Mouse (Mus musculus) hindbrain, postnatal 0 days (tissue): ENCODE measurements around the gene Polr2j. TPM values are rescaled to one million over a fixed set of nuclear protein-coding genes. Genes with fewer than 3 reads are reported as not detected.
A peak's percentile ranks its signal among the peaks of the same experiment; 100 is the strongest.
"Not testable (repeated sequence)": the region's sequence is repeated elsewhere in the genome, so short reads cannot be mapped to it uniquely, and the experiment has no call there.

Source experiments
- ATAC-seq: fragments of 200-750 bp; cut with Nextera tagmentation; 2 replicates; pipeline ENCODE4 v1.8.0; 2017; ENCODE audit warnings: mild to moderate bottlenecking, moderate TSS enrichment, moderate library complexity
- DNase-seq: peaks from one replicate; pipeline ENCODE4 v3.0.0-alpha.2; 2015; ENCODE audit warnings: low spot score
- H3K27ac ChIP-seq: fragments of 300-500 bp; sonication (generic); 2 replicates; pipeline ENCODE4 v1.5.1; 2014; ENCODE audit warnings: mild to moderate bottlenecking
- H3K27me3 ChIP-seq: fragments of 300-500 bp; sonication (generic); 2 replicates; pipeline ENCODE4 v1.6.1; 2014; ENCODE audit warnings: low read length, mixed read lengths; ENCODE audit not compliant: insufficient read depth
- H3K36me3 ChIP-seq: fragments of 300-500 bp; sonication (generic); 2 replicates; pipeline ENCODE4 v1.6.1; 2014; ENCODE audit warnings: low read length, mixed read lengths; ENCODE audit not compliant: insufficient read depth
- H3K4me1 ChIP-seq: fragments of 300-500 bp; sonication (generic); 2 replicates; pipeline ENCODE4 v1.6.1; 2014; ENCODE audit warnings: antibody characterized with exemption, low read length, mixed read lengths; ENCODE audit not compliant: insufficient read depth
- H3K4me2 ChIP-seq: fragments of 300-500 bp; sonication (generic); 2 replicates; pipeline ENCODE4 v1.6.1; 2014; ENCODE audit warnings: low read depth, mild to moderate bottlenecking, low read length, moderate library complexity, mixed read lengths
- H3K4me3 ChIP-seq: fragments of 300-500 bp; sonication (generic); 2 replicates; pipeline ENCODE4 v1.5.1; 2014; ENCODE audit warnings: low read length
- H3K9ac ChIP-seq: fragments of 300-500 bp; sonication (generic); replicated peaks from 2 replicates; pipeline ENCODE4 v1.6.1; 2014; ENCODE audit warnings: mild to moderate bottlenecking, low read length, moderate library complexity, mixed read lengths
- H3K9me3 ChIP-seq: fragments of 300-500 bp; sonication (generic); 2 replicates; pipeline ENCODE4 v1.6.1; 2016; ENCODE audit warnings: low read length, mixed read lengths
- CTCF ChIP-seq: IDR thresholded peaks from 2 replicates; pipeline ENCODE4 v1.5.1; 2016; ENCODE audit warnings: antibody characterized with exemption, control low read depth, low read depth
- WGBS: fragments of 180-500 bp; shearing (Covaris S2); extraction: QIAGEN DNeasy Blood & Tissue Kit; methylation state at CpG from one replicate; pipeline ENCODE4 v1.1.7; 2014; 5-methylcytosine and 5-hydroxymethylcytosine counted together
- polyA plus RNA-seq: library from polyadenylated mRNA; unstranded; fragments of >200 nt; fragmentation: Nextera tagmentation; extraction: Ambion mirVana; gene quantifications from 2 replicates; pipeline ENCODE4 v1.2.1, GENCODE M21; 2015
- total RNA-seq: library from RNA; depleted of rRNA; stranded (reverse); fragments of >200 nt; gene quantifications from 2 replicates; pipeline ENCODE4 v1.2.3, GENCODE M21; 2014

The Polr2j gene
- total and polyA plus RNA-seq, 2 experiments from 2014 or later, result 159 to 245 TPM

GRCm38 (mm10) chr5:136143161-136143755 is 26.8 kb downstream of the Polr2j start:
- H3K9me3 ChIP-seq, result no peaks in the 10 kb centered on the region
- no peak overlapping the region for H3K4me2 ChIP-seq
- no peak for ATAC-seq
- 86% methylated on average over 6 of the region's 6 CpGs for WGBS
- no peak for DNase-seq
- no peaks in the 10 kb centered on the region for H3K27me3 ChIP-seq
- peaks cover 12% of the 10 kb centered on the region for H3K36me3 ChIP-seq
- no peak overlapping the region for H3K27ac ChIP-seq
- H3K4me3 ChIP-seq, result no peak overlapping the region
- no peaks in the 10 kb centered on the region for H3K4me1 ChIP-seq
- TF ChIP-seq CTCF, result peak; percentile 27; the same call in 1 of the 2 replicates
- H3K9ac ChIP-seq, result no peak overlapping the region

DNA sequence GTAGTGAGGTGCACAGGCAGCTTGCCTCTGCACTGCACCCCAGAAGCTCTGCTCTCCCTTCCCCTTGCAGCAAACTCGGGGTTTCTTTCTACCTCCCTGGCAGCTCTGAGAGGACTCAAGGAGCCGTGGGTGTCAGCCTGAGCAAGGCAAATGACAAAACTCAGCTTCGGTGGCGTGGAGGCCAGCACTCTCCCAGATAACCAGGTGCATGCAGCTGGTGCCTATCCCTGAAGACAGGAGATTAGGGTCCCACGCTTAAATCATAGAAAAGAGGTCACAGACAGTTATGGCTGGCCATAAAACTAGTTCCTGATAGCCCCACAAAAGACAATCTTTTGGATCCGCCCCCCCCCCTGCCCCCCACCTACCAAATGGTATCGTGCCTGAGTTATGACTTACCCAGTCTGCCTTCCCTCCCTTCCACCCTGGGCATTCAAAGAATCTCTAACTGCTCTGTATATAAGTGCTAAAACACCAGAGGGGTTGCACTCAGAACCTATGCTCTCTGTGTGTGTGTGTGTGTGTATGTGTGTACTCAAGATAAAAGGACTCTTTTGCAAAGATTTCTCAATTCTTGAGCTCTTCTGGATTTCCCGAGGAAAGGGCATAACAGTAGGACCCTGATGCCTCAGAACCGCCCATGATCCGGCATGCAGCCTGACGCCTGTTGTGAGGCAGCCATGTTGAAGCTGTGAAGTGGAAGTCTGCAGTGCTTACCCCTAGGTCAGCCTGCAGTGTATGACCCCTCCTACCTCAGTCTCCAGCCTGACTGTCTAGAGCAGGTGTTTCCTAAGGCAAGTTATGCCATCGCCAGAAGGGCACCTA is 28.4 kb downstream of the Polr2j start:
- ATAC-seq (no peak), DNase-seq (no peak)
- no peak overlapping the region for H3K4me3 ChIP-seq
- no peak overlapping the region for H3K27ac ChIP-seq
- no peaks in the 10 kb centered on the region for H3K27me3 ChIP-seq
- H3K9ac ChIP-seq, result no peak overlapping the region
- 73% methylated on average over 12 of the region's 12 CpGs for WGBS
- peaks cover 12% of the 10 kb centered on the region for H3K36me3 ChIP-seq
- H3K9me3 ChIP-seq, result no peaks in the 10 kb centered on the region
- H3K4me1 ChIP-seq, result no peaks in the 10 kb centered on the region
- H3K4me2 ChIP-seq, result no peak overlapping the region
- TF ChIP-seq CTCF, result no peak

GRCm38 (mm10) chr5:136146936-136147335 is 30.5 kb downstream of the Polr2j start:
- ATAC-seq (no peak), DNase-seq (no peak)
- no peak for TF ChIP-seq CTCF
- no peak overlapping the region for H3K4me3 ChIP-seq
- WGBS, result 94% methylated on average over 1 of the region's 1 CpGs
- H3K27me3 ChIP-seq, result no peaks in the 10 kb centered on the region
- no peak overlapping the region for H3K27ac ChIP-seq
- no peaks in the 10 kb centered on the region for H3K9me3 ChIP-seq
- H3K9ac ChIP-seq, result no peak overlapping the region
- no peaks in the 10 kb centered on the region for H3K4me1 ChIP-seq
- no peaks in the 10 kb centered on the region for H3K36me3 ChIP-seq
- H3K4me2 ChIP-seq, result no peak overlapping the region

GRCm38 (mm10) chr5:136147704-136148103 is 31.3 kb downstream of the Polr2j start:
- DNase-seq (no peak), ATAC-seq (no peak)
- Histone ChIP-seq H3K27ac (no peak overlapping the region), H3K27me3 (no peaks in the 10 kb centered on the region), H3K4me2 (no peak overlapping the region), H3K36me3 (no peaks in the 10 kb centered on the region), H3K4me3 (no peak overlapping the region), H3K9me3 (no peaks in the 10 kb centered on the region), H3K9ac (no peak overlapping the region), H3K4me1 (no peaks in the 10 kb centered on the region)
- TF ChIP-seq CTCF, result no peak
- 73% methylated on average over 8 of the region's 8 CpGs for WGBS

GRCm38 (mm10) chr5:136149134-136149576 is 32.7 kb downstream of the Polr2j start:
- ATAC-seq, H3K9ac ChIP-seq, H3K27ac ChIP-seq, H3K4me3 ChIP-seq, H3K36me3 ChIP-seq, H3K4me2 ChIP-seq, H3K27me3 ChIP-seq, H3K4me1 ChIP-seq, DNase-seq, H3K9me3 ChIP-seq: not testable (repeated sequence)
- 75% methylated on average over 5 of the region's 5 CpGs for WGBS

DNA sequence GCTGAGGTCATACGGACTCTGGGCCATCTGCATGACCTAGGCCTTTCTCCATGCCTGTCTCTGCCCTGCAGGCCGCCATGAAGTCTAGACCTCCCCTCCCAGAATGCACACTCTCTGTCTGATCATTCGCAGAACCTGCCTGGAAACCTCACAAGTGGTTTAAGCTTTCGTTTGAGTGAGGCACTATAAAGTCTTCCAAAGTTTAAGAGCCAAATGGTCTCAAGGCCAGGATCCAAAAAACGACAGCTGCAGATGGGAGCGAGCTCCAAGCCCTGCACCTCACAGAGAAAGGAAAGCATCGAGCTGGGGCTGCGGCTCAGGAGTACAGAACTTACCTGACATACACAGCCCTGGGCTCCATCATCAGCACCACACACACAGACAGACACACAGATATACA is 35.9 kb downstream of the Polr2j start:
- no peak overlapping the region for H3K27ac ChIP-seq
- no peaks in the 10 kb centered on the region for H3K4me1 ChIP-seq
- H3K4me3 ChIP-seq, result no peak overlapping the region
- DNase-seq, result no peak
- no peaks in the 10 kb centered on the region for H3K27me3 ChIP-seq
- H3K9ac ChIP-seq, result no peak overlapping the region
- 67% methylated on average over 8 of the region's 8 CpGs for WGBS
- no peak for ATAC-seq
- H3K4me2 ChIP-seq, result no peak overlapping the region
- TF ChIP-seq CTCF, result no peak
- H3K9me3 ChIP-seq, result no peaks in the 10 kb centered on the region
- H3K36me3 ChIP-seq, result no peaks in the 10 kb centered on the region

- 78% methylated on average over 5 of the region's 5 CpGs for WGBS
- ATAC-seq, result no peak
Measured at GRCm38 (mm10) chr5:136155399-136155798, 39.0 kb downstream of the Polr2j start.

DNA sequence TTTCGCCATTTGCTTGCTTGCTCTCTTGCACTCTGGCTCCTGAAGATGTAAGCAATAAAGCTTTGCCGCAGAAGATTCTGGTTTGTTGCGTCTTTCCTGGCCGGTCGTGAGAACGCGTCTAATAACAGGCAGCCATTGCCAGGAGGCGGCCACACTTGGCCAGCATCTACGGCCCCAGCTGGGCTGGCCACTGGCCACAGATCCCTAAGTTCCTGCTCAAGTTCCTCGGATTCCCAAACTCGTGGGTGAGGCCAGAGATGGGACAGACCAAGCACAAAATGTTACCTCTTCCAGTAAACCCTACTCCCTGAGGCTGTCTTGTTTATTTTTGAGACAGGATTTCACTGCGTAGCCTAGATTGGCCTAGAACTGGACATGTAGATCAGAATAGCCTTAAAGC is 43.7 kb downstream of the Polr2j start:
- not testable (repeated sequence) for H3K4me2 ChIP-seq, H3K27me3 ChIP-seq, H3K9ac ChIP-seq, ATAC-seq, H3K4me1 ChIP-seq, H3K36me3 ChIP-seq, H3K27ac ChIP-seq, H3K9me3 ChIP-seq, DNase-seq, H3K4me3 ChIP-seq
- WGBS, result 80% methylated on average over 11 of the region's 12 CpGs

More at GRCm38 (mm10) chr5:136155399-136155798, 39.0 kb downstream of the Polr2j start:
- Histone ChIP-seq H3K4me1 (no peaks in the 10 kb centered on the region), H3K4me2 (no peak overlapping the region), H3K36me3 (no peaks in the 10 kb centered on the region), H3K4me3 (no peak overlapping the region), H3K27me3 (no peaks in the 10 kb centered on the region), H3K27ac (no peak overlapping the region), H3K9ac (no peak overlapping the region), H3K9me3 (no peaks in the 10 kb centered on the region)
- DNase-seq, result no peak
- no peak for TF ChIP-seq CTCF
